Mouse (Mus musculus) yolk sac, embryonic 10.5 days (tissue): ENCODE measurements around the gene Ifna5.

ENCODE experiments used
- DNase-seq: peaks from one replicate; pipeline ENCODE4 v3.0.0-alpha.2; 2017; ENCODE audit warnings: low spot score

Ifna5 gene

GRCm38 (mm10) chr4:88864599-88864998 is 29.3 kb downstream of the Ifna5 start:
- DNase-seq, result no peak

DNA sequence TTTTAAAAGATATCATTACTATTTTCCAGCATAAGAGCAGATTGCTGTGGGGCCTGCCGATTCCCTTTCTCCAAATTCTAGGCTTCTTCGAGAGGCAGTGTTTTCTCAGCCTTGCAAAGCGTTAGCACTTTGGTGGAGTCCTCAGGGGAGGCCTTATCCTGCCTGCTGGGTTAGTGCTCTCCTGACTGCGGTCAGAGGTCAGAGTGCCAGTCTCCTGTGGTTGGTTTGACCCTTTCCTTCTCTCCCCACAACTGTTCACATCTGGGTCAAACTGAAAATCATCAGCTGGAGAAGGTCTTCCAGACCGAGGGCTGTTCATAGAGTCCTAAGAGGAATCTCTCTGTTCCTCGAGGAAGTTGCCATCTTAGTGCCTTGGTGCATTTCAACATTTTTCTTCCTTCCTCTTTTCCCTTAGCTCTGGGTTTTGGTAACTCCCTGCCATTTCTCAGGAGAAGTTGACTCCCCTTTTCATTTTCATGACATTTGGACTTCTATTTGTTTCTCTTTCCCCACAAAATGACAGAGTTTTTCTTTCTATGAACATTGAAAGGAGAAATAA is 29.8 kb downstream of the Ifna5 start:
- no peak for DNase-seq

DNA sequence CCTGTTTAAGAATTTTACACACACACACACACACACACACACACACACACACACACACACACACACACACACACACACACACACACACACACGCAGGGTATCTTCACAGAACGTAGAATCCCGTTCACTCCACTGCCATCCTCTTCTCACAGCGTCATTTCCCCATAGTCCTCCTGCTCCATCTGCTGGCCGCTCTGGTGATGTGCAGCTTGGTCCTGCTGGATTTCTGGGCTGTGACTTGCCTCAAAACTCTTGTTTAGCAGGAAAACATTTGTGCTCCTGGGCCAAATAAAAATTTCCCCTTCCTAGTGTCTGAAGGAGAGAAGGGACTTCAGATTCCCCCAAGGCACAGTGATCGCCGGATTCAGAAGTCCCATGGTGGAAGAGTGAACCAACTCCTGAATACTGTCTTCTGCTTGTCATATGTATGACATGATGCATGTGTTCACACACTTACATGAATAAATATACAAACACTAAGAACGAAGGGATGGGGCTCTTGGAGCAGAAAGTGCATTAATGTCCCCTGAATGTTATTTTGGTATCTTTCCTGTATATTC is 32.1 kb downstream of the Ifna5 start:
- peak; percentile 63 for DNase-seq

DNA sequence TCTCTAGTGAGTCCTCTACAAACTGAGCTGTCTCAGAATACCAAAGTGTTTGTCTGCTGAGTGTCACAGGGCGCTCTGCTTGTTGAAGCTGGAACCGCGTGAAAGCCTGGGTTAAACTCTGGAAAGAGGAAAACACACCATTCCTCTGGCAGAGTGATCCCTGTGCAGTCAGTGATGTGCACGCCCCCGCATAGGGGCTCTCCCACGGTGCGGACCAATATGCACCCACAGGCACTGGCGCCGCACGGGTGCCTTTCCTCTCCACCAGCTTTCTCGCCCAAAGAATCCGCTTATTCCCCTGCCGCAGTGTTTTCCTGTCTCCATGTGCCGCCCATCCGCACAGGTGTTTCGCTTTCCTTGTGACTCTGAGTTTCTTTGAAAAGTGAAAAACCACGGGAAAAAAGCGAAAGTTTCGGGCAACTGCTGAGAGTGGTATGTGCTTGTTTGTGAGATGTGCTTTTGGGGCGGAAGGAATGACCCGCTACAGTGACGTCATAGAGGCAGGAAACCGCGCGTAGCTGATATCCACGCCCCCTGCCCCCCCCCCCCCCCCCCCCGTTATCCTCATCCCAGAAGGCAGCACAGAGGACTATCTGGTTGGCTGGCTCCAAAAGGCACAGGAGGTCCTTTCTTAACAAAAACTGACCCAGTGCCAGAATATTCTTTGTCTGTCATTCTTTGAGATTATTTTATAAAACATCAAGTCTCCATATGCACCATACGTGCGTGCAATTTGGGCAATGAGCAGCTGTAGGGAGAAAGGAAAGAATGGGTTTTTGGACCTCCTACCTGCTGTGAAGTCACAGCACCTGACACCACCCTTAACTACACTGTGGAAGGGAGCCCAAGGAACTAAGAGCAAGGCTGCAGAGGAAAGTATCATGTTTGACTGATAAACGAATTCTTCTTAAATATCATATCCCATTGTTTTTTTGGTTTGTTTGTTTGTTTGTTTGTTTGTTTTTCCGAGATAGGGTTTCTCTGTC is 32.9 kb downstream of the Ifna5 start:
- peak; percentile 39 for DNase-seq

GRCm38 (mm10) chr4:88872691-88873090 is 37.4 kb downstream of the Ifna5 start:
- no peak for DNase-seq

- DNase-seq, result no peak
These were observed 40.2 kb downstream of the Ifna5 start for GRCm38 (mm10) chr4:88875435-88876095.

- no peak for DNase-seq
These were observed 41.2 kb downstream of the Ifna5 start for GRCm38 (mm10) chr4:88876520-88876919.

- peak; percentile 24 for DNase-seq
These were observed 42.9 kb downstream of the Ifna5 start for GRCm38 (mm10) chr4:88878246-88878645.

DNA sequence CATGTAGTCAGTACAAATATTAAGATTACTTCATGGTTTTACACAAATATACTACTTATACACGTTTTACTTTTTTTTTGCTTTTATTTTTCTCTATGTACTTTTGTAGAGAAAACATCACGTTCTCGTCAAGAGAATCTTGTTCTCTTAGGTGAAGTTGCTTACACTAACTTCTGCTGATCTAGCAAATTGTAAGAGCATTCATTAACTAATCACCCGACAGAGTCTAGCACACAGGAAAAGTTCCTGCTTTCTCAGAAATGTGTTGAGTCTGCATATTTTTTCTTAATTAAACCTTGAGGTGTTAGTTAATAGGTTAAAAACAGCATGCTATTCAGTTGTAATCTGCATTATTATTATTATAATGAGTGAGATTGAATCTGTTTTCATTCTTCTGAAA is 43.4 kb downstream of the Ifna5 start:
- DNase-seq, result no peak

- DNase-seq, result no peak
These were observed 44.8 kb downstream of the Ifna5 start, which contains the start of gene Ifne for GRCm38 (mm10) chr4:88880101-88880500. TSS of gene Ifne (minus strand) at chr4:88880201.
